Mouse (Mus musculus) olfactory bulb, adult 2 months (tissue): ENCODE measurements around the gene Hsd3b7. TPM values are rescaled to one million over a fixed set of nuclear protein-coding genes. Genes with fewer than 3 reads are reported as not detected.
"Not testable (repeated sequence)": the region's sequence is repeated elsewhere in the genome, so short reads cannot be mapped to it uniquely, and the experiment has no call there.

Source experiments
- H3K27ac ChIP-seq: fragments of 200-500 bp; 2 replicates; pipeline ENCODE4 v1.5.1; 2012; ENCODE audit warnings: low read depth, low read length; ENCODE audit not compliant: insufficient read depth
- H3K4me1 ChIP-seq: fragments of 200-500 bp; 2 replicates; pipeline ENCODE4 v1.6.1; 2012; ENCODE audit warnings: low read length; ENCODE audit not compliant: control insufficient read depth, insufficient read depth
- H3K4me3 ChIP-seq: fragments of 200-500 bp; 2 replicates; pipeline ENCODE4 v1.5.1; 2012; ENCODE audit warnings: mild to moderate bottlenecking, low read depth, low read length, moderate library complexity; ENCODE audit not compliant: insufficient read depth
- CTCF ChIP-seq: fragments of 200-500 bp; IDR thresholded peaks from 2 replicates; pipeline ENCODE4 v1.5.1; 2012; ENCODE audit warnings: low read depth, mild to moderate bottlenecking, low read length, moderate library complexity; ENCODE audit not compliant: insufficient read depth
- POLR2A ChIP-seq: fragments of 200-500 bp; IDR thresholded peaks from 2 replicates; pipeline ENCODE4 v1.6.1; 2012; ENCODE audit warnings: mild to moderate bottlenecking, low read depth, low read length, moderate library complexity; ENCODE audit not compliant: insufficient read depth
- WGBS: fragments of 180-500 bp; shearing (Covaris S2); methylation state at CpG from one replicate; pipeline ENCODE4 v1.1.7; 2018; 5-methylcytosine and 5-hydroxymethylcytosine counted together
- polyA plus RNA-seq: library from polyadenylated mRNA; stranded (reverse); fragments of >200 nt; gene quantifications from 2 replicates; pipeline ENCODE4 v1.2.4, GENCODE M21; 2012; ENCODE audit warnings: low replicate concordance; ENCODE audit not compliant: missing spikeins, insufficient read depth, insufficient read length

Hsd3b7 gene
- polyA plus RNA-seq, 1 experiment, result not detected

DNA sequence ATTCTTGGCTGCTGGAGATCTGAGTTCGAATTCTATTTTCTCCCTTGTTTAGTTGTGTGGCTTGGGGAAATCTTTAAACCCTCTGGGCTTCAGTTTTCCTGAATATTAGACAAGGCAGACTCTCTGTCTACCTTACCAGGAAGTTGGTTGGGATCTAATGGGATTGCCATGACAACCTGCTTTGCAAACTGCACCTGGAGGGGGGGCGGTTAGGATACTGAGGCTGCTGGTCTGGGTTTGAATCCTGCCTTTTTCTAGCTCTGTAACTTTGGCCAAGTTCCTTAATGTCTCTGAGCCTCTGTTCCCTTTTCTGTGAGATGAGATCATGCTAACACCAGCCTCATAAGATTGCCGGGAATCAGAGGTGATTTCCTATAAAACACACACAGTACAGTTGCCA lies 22.1 kb downstream of the Hsd3b7 start:
- TF ChIP-seq CTCF (no peak), POLR2A (no peak)
- peak overlapping the region; percentile 97 for H3K4me3 ChIP-seq
- peaks cover 32% of the 10 kb centered on the region for H3K4me1 ChIP-seq
- H3K27ac ChIP-seq, result peak overlapping the region; percentile 95; the same call in 1 of the 2 replicates
- 51% methylated on average over 3 of the region's 3 CpGs for WGBS

- Histone ChIP-seq H3K4me1 (peaks cover 26% of the 10 kb centered on the region), H3K4me3 (peak overlapping the region; percentile 97), H3K27ac (peak overlapping the region; percentile 95)
- 9% methylated on average over 11 of the region's 11 CpGs for WGBS
- 0 out of 2 replicates have a peak, but pooled peaks have one; percentile 4 for TF ChIP-seq CTCF
- no peak for TF ChIP-seq POLR2A
Observed at GRCm38 (mm10) chr7:127823236-127824171, 23.1 kb downstream of the Hsd3b7 start.

GRCm38 (mm10) chr7:127824176-127824871 lies 23.9 kb downstream of the Hsd3b7 start, which contains the start of the genes Stx4a and Stx1b:
Gene Stx4a, plus strand, starts transcription at chr7:127824294.
Gene Stx1b, minus strand, starts transcription at chr7:127824549.
- TF ChIP-seq CTCF, result 0 out of 2 replicates have a peak, but pooled peaks have one; percentile 3
- peak; percentile 73 for TF ChIP-seq POLR2A
- 3% methylated on average over 37 of the region's 38 CpGs for WGBS
- Histone ChIP-seq H3K4me1 (peaks cover 22% of the 10 kb centered on the region), H3K4me3 (peak within 1 kb of the TSS; percentile 97), H3K27ac (peak within 1 kb of the TSS; percentile 95)

DNA sequence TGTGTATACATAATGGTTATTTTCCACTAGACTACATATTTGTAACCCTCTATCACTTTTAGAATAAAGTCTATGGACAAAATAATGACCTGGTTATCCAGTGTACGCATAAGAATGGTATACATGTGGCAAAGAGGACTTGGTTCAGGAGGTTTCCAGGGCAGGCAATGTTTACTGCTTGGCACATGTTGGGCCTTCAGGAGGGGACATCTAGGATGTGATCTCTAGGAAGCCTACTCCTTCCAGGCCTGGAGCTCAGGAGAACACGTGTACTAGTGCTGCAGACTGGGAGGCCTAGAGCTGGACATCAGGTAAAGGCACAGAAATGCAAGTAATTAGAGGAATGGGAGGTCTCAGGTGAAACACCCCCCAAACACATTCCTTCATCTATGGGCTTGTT lies 35.1 kb downstream of the Hsd3b7 start:
- Histone ChIP-seq H3K4me1 (0 out of 2 replicates have a peak, but pooled peaks cover 2% of the 10 kb centered on the region), H3K4me3 (no peak overlapping the region), H3K27ac (no peak overlapping the region)
- WGBS, result 83% methylated on average over 2 of the region's 2 CpGs
- TF ChIP-seq CTCF, result no peak
- no peak for TF ChIP-seq POLR2A

- H3K4me3 ChIP-seq, result no peak overlapping the region
- no peak overlapping the region for H3K27ac ChIP-seq
- peaks cover 2% of the 10 kb centered on the region for H3K4me1 ChIP-seq
- no peak for TF ChIP-seq CTCF
- no peak for TF ChIP-seq POLR2A
- 94% methylated on average over 5 of the region's 5 CpGs for WGBS
Observed at GRCm38 (mm10) chr7:127837473-127837872, 37.1 kb downstream of the Hsd3b7 start.

GRCm38 (mm10) chr7:127837878-127838277 lies 37.5 kb downstream of the Hsd3b7 start:
- WGBS, result 75% methylated on average over 4 of the region's 4 CpGs
- not testable (repeated sequence) for H3K27ac ChIP-seq, H3K4me3 ChIP-seq, H3K4me1 ChIP-seq

DNA sequence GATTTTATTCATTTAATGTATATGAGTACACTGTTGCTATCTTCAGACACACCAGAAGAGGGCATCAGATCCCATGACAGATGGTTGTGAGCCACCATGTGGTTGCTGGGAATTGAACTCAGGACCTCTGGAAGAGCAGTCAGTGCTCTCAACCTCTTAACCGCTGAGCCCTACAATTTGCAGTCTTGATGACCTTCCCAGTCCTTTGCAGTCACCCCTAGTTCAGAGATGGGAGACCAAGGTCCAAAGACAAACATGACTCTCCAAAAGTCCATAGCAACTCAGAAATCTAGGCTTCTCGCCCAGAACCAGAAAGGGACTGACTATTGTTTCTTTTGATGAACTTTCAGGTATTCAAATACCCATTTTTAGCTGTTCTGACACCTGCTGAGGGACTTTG lies 39.6 kb downstream of the Hsd3b7 start:
- WGBS, result 75% methylated on average over 2 of the region's 2 CpGs
- not testable (repeated sequence) for H3K4me1 ChIP-seq, H3K4me3 ChIP-seq, H3K27ac ChIP-seq

DNA sequence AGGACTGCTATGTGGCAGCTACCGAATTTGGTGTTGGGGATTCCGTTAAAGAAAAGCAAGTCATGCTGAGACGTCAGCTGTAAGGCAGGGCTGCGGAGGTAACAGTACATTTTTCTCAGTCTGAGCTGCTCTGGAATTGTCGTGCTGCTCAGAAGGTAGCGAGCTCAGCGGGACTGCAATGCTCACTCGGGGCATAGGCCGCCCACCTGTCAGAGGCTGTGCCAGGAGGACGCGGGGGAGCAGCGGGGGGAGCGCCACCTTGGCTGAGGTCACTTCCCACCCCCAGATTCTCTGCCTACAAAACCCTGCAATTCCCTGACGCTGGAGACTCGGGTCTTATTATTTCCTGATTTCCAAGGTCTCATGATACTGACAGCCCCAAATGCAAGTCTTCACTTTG lies 40.5 kb downstream of the Hsd3b7 start:
- under 1% methylated on average over 15 of the region's 15 CpGs for WGBS
- TF ChIP-seq CTCF, result no peak
- no peak for TF ChIP-seq POLR2A
- Histone ChIP-seq H3K4me3 (peak overlapping the region; percentile 78), H3K27ac (peak overlapping the region; percentile 97), H3K4me1 (peaks cover 4% of the 10 kb centered on the region)

DNA sequence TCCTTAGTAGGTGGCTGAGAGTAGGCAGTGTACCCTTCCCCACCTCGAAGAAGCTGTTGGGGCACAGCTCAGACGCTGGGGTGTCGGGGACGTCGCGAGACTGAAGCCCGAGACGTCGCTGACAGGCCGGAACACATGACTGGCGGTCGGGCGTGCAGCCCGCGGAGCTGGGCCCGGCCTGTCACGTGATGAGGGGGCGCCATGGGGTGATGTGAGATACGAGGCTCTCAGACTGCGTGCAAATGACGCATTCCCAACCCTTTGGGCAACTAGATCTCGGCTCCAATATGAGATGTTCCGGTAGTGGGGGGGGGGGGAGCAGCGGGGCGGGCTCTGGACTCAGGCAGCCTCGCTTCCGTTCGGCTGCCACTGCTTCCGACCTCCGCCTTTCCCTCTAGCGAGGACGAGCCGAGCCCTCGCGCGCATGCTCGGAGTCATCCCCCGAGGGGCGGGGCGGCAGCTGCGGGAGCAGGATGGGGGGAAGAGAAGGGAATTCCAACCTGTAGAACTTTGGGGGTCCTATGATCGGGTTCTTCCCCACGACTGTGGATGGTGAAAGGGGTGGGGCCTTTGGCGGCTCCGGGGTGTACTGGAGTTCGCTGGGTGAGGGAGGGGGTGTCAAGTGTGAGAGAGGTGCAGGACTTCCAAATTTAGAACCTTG lies 41.1 kb downstream of the Hsd3b7 start:
- peak overlapping the region; percentile 97 for H3K27ac ChIP-seq
- peak; percentile 72 for TF ChIP-seq POLR2A
- TF ChIP-seq CTCF, result no peak
- H3K4me1 ChIP-seq, result peaks cover 4% of the 10 kb centered on the region
- H3K4me3 ChIP-seq, result peak overlapping the region; percentile 78
- under 1% methylated on average over 46 of the region's 46 CpGs for WGBS
